Mouse (Mus musculus): ENCODE measurements around the gene Glod5.

DNA sequence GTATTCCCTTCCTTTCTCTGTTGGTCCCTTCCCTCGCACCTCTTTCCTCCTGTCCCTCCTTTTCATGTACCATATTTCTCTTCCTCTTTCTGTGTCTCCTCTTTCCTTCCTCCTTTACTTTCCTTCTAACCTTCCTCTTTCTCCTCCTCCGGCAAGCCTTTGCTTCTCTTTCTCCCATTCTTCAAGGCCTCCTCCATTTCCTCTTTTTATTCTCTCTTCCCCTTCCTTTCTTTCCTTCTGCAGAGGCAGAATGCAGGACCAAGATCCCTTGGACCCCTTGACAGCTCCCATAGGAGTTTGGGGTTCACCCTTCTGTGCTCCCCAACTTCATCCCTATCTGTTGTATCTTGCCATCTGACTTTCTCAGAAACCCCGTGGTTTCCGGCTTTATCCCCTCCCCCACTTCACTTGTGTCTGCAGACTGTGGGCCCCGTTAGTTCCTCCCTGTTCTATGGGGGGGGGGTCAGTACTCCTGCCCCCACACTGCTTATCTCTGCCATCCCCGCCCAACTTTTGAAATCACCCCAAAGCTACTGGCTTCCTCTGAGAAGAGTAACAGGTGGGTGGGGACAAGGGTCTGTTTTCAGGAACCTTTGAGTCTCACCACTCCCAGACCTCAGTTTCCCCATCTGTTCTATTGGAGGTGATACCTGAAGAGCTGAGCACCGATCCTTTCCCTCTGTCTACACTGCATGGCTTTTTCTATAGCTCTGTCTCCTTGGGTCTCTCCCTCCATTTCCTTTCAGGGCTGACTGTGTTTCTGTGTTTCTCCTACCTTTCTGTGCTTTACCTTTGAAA, 54.3 kb downstream of the Glod5 start:
- TF ChIP-seq POLR2A (IDR thresholded peaks at IDR 0.05; ENCODE audit: borderline replicate concordance, insufficient read depth, low read length) (no peak), CTCF (IDR thresholded peaks at IDR 0.05; ENCODE audit: borderline replicate concordance, insufficient read depth, low read depth, low read length) (no peak)

Data from cerebellum, adult 2 months (tissue).